Mouse (Mus musculus) frontal cortex, postnatal 36 days (tissue): ENCODE data around the gene P4htm.

Experiments used
- DNase-seq, 2 experiments: peaks; one replicate each; pipeline ENCODE4 v3.0.0; 2022; ENCODE audit warnings: low spot score in 2 of 2

The P4htm gene

GRCm38 (mm10) chr9:108577934-108578544 is 19.4 kb downstream of the P4htm start:
- peak in 1 of 2 experiments; percentile 49 for DNase-seq

- DNase-seq: no peak
These were observed 20.4 kb downstream of the P4htm start for GRCm38 (mm10) chr9:108577025-108577424.

GRCm38 (mm10) chr9:108575321-108576297 is 21.9 kb downstream of the P4htm start:
- DNase-seq: no peak

- no peak for DNase-seq
These were observed 22.5 kb downstream of the P4htm start for GRCm38 (mm10) chr9:108574921-108575320.

- DNase-seq: no peak
These were observed 23.4 kb downstream of the P4htm start for GRCm38 (mm10) chr9:108573774-108574690.

GRCm38 (mm10) chr9:108572321-108572720 is 25.1 kb downstream of the P4htm start:
- DNase-seq: no peak

GRCm38 (mm10) chr9:108571401-108571973 is 26.0 kb downstream of the P4htm start:
- no peak for DNase-seq

- peak; percentile 67 to 78 for DNase-seq
These were observed 27.1 kb downstream of the P4htm start for GRCm38 (mm10) chr9:108570207-108570896.

- peak; percentile 86 to 92 for DNase-seq
These were observed 27.9 kb downstream of the P4htm start, which contains the start of gene Dalrd3 for GRCm38 (mm10) chr9:108569381-108570206. Dalrd3 (plus strand) TSS chr9:108569886.

- DNase-seq: no peak
These were observed 29.0 kb downstream of the P4htm start for GRCm38 (mm10) chr9:108568511-108568921.

GRCm38 (mm10) chr9:108567931-108568419 is 29.5 kb downstream of the P4htm start:
- no peak for DNase-seq

GRCm38 (mm10) chr9:108566815-108567776 is 30.4 kb downstream of the P4htm start, which contains the start of gene Ndufaf3:
Ndufaf3 (minus strand) TSS chr9:108567434.
- peak; percentile 96 for DNase-seq

GRCm38 (mm10) chr9:108565881-108566814 is 31.3 kb downstream of the P4htm start:
- no peak for DNase-seq

GRCm38 (mm10) chr9:108564131-108564530 is 33.3 kb downstream of the P4htm start:
- no peak for DNase-seq

- no peak for DNase-seq
These were observed 33.8 kb downstream of the P4htm start for GRCm38 (mm10) chr9:108563671-108564070.

GRCm38 (mm10) chr9:108560227-108560841 is 37.1 kb downstream of the P4htm start, which contains the start of gene Impdh2:
Impdh2 (plus strand) TSS chr9:108560286.
- DNase-seq: peak; percentile 90 to 96

GRCm38 (mm10) chr9:108559169-108559568 is 38.3 kb downstream of the P4htm start:
- DNase-seq: no peak
